Mouse (Mus musculus): Measurements from ENCODE around the gene Fam186b. TPM values are rescaled to one million over a fixed set of nuclear protein-coding genes. Genes with fewer than 3 reads are reported as not detected.
A peak's percentile ranks its signal among the peaks of the same experiment; 100 is the strongest.

Fam186b gene
- polyA plus RNA-seq, 1 experiment from 2014 or later: not detected

DNA sequence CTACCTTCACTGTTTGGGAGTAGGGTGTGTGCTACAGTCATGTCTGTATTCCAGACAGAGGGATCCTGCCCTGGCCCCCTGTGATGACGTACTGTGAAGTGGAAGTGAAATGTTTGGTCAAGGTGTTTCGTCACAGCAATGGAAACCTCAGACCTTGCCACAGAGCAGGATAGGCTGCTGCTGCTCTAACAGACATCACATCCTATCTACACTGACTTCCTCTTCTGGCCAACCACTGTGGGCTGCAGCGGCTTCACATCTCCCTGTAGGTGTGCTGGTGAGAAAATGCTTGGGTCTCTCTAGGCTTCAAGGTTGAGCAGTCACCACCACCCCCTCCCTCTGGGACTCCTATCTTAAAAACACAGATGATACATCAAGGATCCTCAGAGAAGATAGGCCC, 45.4 kb upstream of the Fam186b start:
- Histone ChIP-seq H3K9me3 (ENCODE audit: control insufficient read depth) (no peaks in the 10 kb centered on the region), H3K27me3 (replicated peaks; ENCODE audit: control insufficient read depth, insufficient read depth, low read length) (no peaks in the 10 kb centered on the region), H3K27ac (ENCODE audit: low read depth, low read length) (no peak overlapping the region), H3K36me3 (ENCODE audit: control insufficient read depth, insufficient read depth) (no peaks in the 10 kb centered on the region), H3K9ac (ENCODE audit: low read depth, low read length) (no peak overlapping the region), H3K4me3 (ENCODE audit: low read depth, low read length) (no peak overlapping the region), H3K4me1 (replicated peaks; ENCODE audit: control insufficient read depth, insufficient read depth, low read length) (peaks cover 6% of the 10 kb centered on the region; the same call in 1 of the 2 replicates), H3K4me2 (replicated peaks; ENCODE audit: low read depth) (no peak overlapping the region)
- ATAC-seq: no peak
- WGBS: 81% methylated on average over 3 of the region's 3 CpGs
- TF ChIP-seq CTCF (IDR thresholded peaks at IDR 0.05; ENCODE audit: low read depth): no peak

DNA sequence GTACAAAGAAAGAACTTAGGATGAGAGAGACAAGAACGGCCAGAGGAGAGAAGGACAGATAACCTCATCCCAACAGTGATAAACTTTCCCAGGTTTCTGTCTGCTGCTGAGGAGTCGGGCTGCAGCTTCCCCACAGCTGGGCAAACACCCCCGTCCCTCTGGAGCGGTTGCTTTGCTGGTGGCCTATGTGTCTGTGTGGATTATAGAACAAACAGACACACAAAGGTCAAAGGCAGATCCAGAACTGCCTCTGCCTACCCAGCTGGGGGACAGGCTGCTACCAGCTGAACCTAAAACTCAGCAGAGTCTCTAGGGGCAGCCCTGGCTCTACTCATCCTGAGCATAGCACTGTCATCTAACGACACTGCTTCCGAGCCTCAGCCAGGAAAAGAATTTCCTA, 44.0 kb upstream of the Fam186b start:
- Histone ChIP-seq H3K4me1 (replicated peaks; ENCODE audit: control insufficient read depth, insufficient read depth, low read length) (peaks cover 2% of the 10 kb centered on the region; the same call in 1 of the 2 replicates), H3K4me2 (replicated peaks; ENCODE audit: low read depth) (no peak overlapping the region), H3K4me3 (ENCODE audit: low read depth, low read length) (no peak overlapping the region), H3K27me3 (replicated peaks; ENCODE audit: control insufficient read depth, insufficient read depth, low read length) (no peaks in the 10 kb centered on the region), H3K9ac (ENCODE audit: low read depth, low read length) (no peak overlapping the region), H3K36me3 (ENCODE audit: control insufficient read depth, insufficient read depth) (no peaks in the 10 kb centered on the region), H3K27ac (ENCODE audit: low read depth, low read length) (no peak overlapping the region), H3K9me3 (ENCODE audit: control insufficient read depth) (no peaks in the 10 kb centered on the region)
- WGBS: 25% methylated on average over 6 of the region's 6 CpGs
- no peak for ATAC-seq
- TF ChIP-seq CTCF (IDR thresholded peaks at IDR 0.05; ENCODE audit: low read depth): no peak

GRCm38 (mm10) chr15:99338916-99339315, 43.2 kb upstream of the Fam186b start:
- Histone ChIP-seq H3K9ac (ENCODE audit: low read depth, low read length) (no peak overlapping the region), H3K27me3 (replicated peaks; ENCODE audit: control insufficient read depth, insufficient read depth, low read length) (no peaks in the 10 kb centered on the region), H3K4me2 (replicated peaks; ENCODE audit: low read depth) (no peak overlapping the region), H3K4me1 (replicated peaks; ENCODE audit: control insufficient read depth, insufficient read depth, low read length) (no peaks in the 10 kb centered on the region), H3K9me3 (ENCODE audit: control insufficient read depth) (no peaks in the 10 kb centered on the region), H3K27ac (ENCODE audit: low read depth, low read length) (no peak overlapping the region), H3K36me3 (ENCODE audit: control insufficient read depth, insufficient read depth) (no peaks in the 10 kb centered on the region), H3K4me3 (ENCODE audit: low read depth, low read length) (no peak overlapping the region)
- WGBS: 67% methylated on average over 2 of the region's 2 CpGs
- no peak for TF ChIP-seq CTCF (IDR thresholded peaks at IDR 0.05; ENCODE audit: low read depth)
- no peak for ATAC-seq

- Histone ChIP-seq H3K4me3 (ENCODE audit: low read depth, low read length) (no peak overlapping the region), H3K9ac (ENCODE audit: low read depth, low read length) (no peak overlapping the region), H3K27ac (ENCODE audit: low read depth, low read length) (no peak overlapping the region), H3K27me3 (replicated peaks; ENCODE audit: control insufficient read depth, insufficient read depth, low read length) (no peaks in the 10 kb centered on the region), H3K4me2 (replicated peaks; ENCODE audit: low read depth) (no peak overlapping the region), H3K36me3 (ENCODE audit: control insufficient read depth, insufficient read depth) (no peaks in the 10 kb centered on the region), H3K9me3 (ENCODE audit: control insufficient read depth) (no peaks in the 10 kb centered on the region), H3K4me1 (replicated peaks; ENCODE audit: control insufficient read depth, insufficient read depth, low read length) (0 out of 2 replicates have a peak, but pooled peaks cover 3% of the 10 kb centered on the region)
- TF ChIP-seq CTCF (IDR thresholded peaks at IDR 0.05; ENCODE audit: low read depth): no peak
- no peak for ATAC-seq
- 76% methylated on average over 8 of the region's 8 CpGs for WGBS
These were observed 40.2 kb upstream of the Fam186b start for GRCm38 (mm10) chr15:99335801-99336320.

DNA sequence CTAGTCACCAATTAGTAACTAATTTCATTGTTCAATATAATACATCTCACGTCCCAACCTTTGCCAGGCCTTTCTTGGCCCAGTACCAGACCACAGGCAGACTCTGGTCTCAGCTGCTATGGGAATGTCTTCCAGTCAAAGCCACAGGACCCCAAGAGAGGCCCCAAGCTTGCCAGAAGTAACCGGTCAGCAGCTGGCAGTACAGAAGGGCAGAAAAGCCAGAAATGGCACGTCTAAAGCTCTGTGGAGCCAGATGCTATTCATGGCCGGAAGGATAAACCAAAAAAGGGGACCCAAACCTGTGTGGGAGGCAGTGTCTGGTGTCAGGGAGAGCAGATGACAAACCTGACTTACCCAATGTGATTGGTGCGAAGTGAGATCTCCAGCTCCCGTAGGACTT, 38.8 kb upstream of the Fam186b start:
- H3K4me3 ChIP-seq (ENCODE audit: low read depth, low read length): no peak overlapping the region
- H3K9ac ChIP-seq (ENCODE audit: low read depth, low read length): no peak overlapping the region
- no peaks in the 10 kb centered on the region for H3K36me3 ChIP-seq (ENCODE audit: control insufficient read depth, insufficient read depth)
- WGBS: 68% methylated on average over 6 of the region's 6 CpGs
- no peak overlapping the region for H3K27ac ChIP-seq (ENCODE audit: low read depth, low read length)
- no peaks in the 10 kb centered on the region for H3K27me3 ChIP-seq (replicated peaks; ENCODE audit: control insufficient read depth, insufficient read depth, low read length)
- 0 out of 2 replicates have a peak, but pooled peaks cover 3% of the 10 kb centered on the region for H3K4me1 ChIP-seq (replicated peaks; ENCODE audit: control insufficient read depth, insufficient read depth, low read length)
- H3K9me3 ChIP-seq (ENCODE audit: control insufficient read depth): no peaks in the 10 kb centered on the region
- no peak overlapping the region for H3K4me2 ChIP-seq (replicated peaks; ENCODE audit: low read depth)
- no peak for ATAC-seq
- no peak for TF ChIP-seq CTCF (IDR thresholded peaks at IDR 0.05; ENCODE audit: low read depth)

DNA sequence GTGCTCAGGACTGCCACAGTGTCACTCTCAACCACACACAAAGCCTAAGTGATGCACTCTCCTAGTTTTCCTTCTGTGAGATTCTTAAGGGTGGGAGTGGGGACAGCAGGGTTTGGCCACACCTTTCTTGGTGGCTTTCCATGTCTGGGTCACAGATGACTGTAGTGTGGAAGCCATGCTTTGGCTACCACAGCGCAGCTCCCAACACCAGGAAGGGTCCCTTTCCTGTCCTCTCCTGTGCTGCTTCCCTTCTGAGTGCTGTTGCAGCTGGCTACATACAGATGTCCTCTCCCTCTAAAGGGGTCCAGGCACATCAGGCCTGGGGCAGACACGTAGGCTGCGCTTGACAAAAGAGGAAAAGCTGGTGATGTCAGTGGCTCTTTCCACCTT, 38.0 kb upstream of the Fam186b start:
- 0 out of 2 replicates have a peak, but pooled peaks cover 3% of the 10 kb centered on the region for H3K4me1 ChIP-seq (replicated peaks; ENCODE audit: control insufficient read depth, insufficient read depth, low read length)
- no peak overlapping the region for H3K4me2 ChIP-seq (replicated peaks; ENCODE audit: low read depth)

More for the DNA sequence above, 38.0 kb upstream of the Fam186b start:
- Histone ChIP-seq H3K9ac (ENCODE audit: low read depth, low read length) (no peak overlapping the region; the same call in 1 of the 2 replicates), H3K27me3 (replicated peaks; ENCODE audit: control insufficient read depth, insufficient read depth, low read length) (no peaks in the 10 kb centered on the region), H3K4me3 (ENCODE audit: low read depth, low read length) (no peak overlapping the region), H3K36me3 (ENCODE audit: control insufficient read depth, insufficient read depth) (no peaks in the 10 kb centered on the region), H3K9me3 (ENCODE audit: control insufficient read depth) (no peaks in the 10 kb centered on the region), H3K27ac (ENCODE audit: low read depth, low read length) (peak overlapping the region; percentile 82)
- no peak for TF ChIP-seq CTCF (IDR thresholded peaks at IDR 0.05; ENCODE audit: low read depth)
- whole genome bisulfite sequencing: 69% methylated on average over 3 of the region's 3 CpGs
- no peak for ATAC-seq

Data from intestine, postnatal 0 days (tissue).